Mouse (Mus musculus) testis, adult 2 months (tissue): ENCODE measurements around the gene Nrxn2.

ENCODE experiments used
- CTCF ChIP-seq: fragments of 200-500 bp; IDR thresholded peaks from 2 replicates; pipeline ENCODE4 v1.5.1; 2012; ENCODE audit warnings: low read depth, mild to moderate bottlenecking, inconsistent platforms, low read length, moderate library complexity; ENCODE audit not compliant: control insufficient read depth, insufficient read depth, insufficient replicate concordance
- POLR2A ChIP-seq: fragments of 200-500 bp; IDR thresholded peaks from 2 replicates; pipeline ENCODE4 v1.6.1; 2012; ENCODE audit warnings: low read depth, mild to moderate bottlenecking, inconsistent platforms, low read length, moderate library complexity; ENCODE audit not compliant: control insufficient read depth

- TF ChIP-seq CTCF, result no peak
- no peak for TF ChIP-seq POLR2A
Observed at GRCm38 (mm10) chr19:6407109-6407508, 11.4 kb upstream of the Nrxn2 start.
